Mouse (Mus musculus) hindbrain, embryonic 16.5 days (tissue): ENCODE measurements at regions not wholly inside any gene's neighbourhood (a gene's known extent, or its start where the extent isn't known, plus 50 kb on each side); places are given as distances from the start of the nearest gene placed in this dataset.

Experiments used
- ATAC-seq: fragments of 200-750 bp; cut with Nextera tagmentation; 2 replicates; pipeline ENCODE4 v1.8.0; 2017; ENCODE audit warnings: moderate TSS enrichment, moderate library complexity
- H3K27ac ChIP-seq: fragments of 300-500 bp; sonication (generic); 2 replicates; pipeline ENCODE4 v1.5.1; 2014; ENCODE audit warnings: low read depth, mild to moderate bottlenecking, control low read depth, low read length, moderate library complexity
- H3K27me3 ChIP-seq: fragments of 300-500 bp; sonication (generic); replicated peaks from 2 replicates; pipeline ENCODE4 v1.6.1; 2014; ENCODE audit warnings: low read length; ENCODE audit not compliant: control insufficient read depth, insufficient read depth
- H3K36me3 ChIP-seq: fragments of 300-500 bp; sonication (generic); 2 replicates; pipeline ENCODE4 v1.6.1; 2014; ENCODE audit warnings: mild to moderate bottlenecking, low read length, moderate library complexity, mixed read lengths; ENCODE audit not compliant: control insufficient read depth, insufficient read depth
- H3K4me1 ChIP-seq: fragments of 300-500 bp; sonication (generic); 2 replicates; pipeline ENCODE4 v1.6.1; 2014; ENCODE audit warnings: low read depth, low read length; ENCODE audit not compliant: control insufficient read depth, insufficient read depth
- H3K4me2 ChIP-seq: fragments of 300-500 bp; sonication (generic); 2 replicates; pipeline ENCODE4 v1.6.1; 2014; ENCODE audit warnings: mild to moderate bottlenecking, low read length, control low read depth, moderate library complexity
- H3K4me3 ChIP-seq: fragments of 300-500 bp; sonication (generic); 2 replicates; pipeline ENCODE4 v1.5.1; 2014; ENCODE audit warnings: mild to moderate bottlenecking, low read length, control low read depth, moderate library complexity
- H3K9ac ChIP-seq: fragments of 300-500 bp; sonication (generic); 2 replicates; pipeline ENCODE4 v1.6.1; 2014; ENCODE audit warnings: low read depth, mild to moderate bottlenecking, control low read depth, low read length, moderate library complexity
- H3K9me3 ChIP-seq: fragments of 300-500 bp; sonication (generic); 2 replicates; pipeline ENCODE4 v1.6.1; 2014; ENCODE audit warnings: mild to moderate bottlenecking, low read length, moderate library complexity; ENCODE audit not compliant: control insufficient read depth
- WGBS: fragments of 180-500 bp; shearing (Covaris S2); extraction: QIAGEN DNeasy Blood & Tissue Kit; methylation state at CpG from one replicate; pipeline ENCODE4 v1.1.7; 2014; 5-methylcytosine and 5-hydroxymethylcytosine counted together

DNA sequence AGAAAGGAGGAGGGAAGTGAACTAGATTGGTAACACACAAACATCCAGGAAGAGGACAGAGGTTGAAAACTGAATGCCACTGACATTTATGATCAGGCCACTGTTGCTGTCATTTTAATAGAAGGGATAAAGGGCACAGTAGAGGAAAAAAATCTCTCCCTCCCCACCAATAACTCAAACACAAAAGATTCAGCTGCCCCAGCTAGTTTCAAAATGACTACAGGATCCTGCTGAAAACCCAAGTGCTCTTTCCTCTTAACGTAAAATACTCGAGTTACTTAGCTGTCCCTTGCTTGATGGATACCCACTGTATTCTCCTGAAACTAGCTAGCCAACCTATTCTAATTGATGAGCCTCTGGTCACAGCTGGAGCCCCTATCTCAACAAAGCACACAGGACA lies 211.7 kb downstream of the Rps29 start:
- no peaks in the 10 kb centered on the region for H3K36me3 ChIP-seq
- H3K27ac ChIP-seq: no peak overlapping the region
- H3K27me3 ChIP-seq: no peaks in the 10 kb centered on the region
- no peak overlapping the region for H3K4me2 ChIP-seq
- no peak overlapping the region for H3K9ac ChIP-seq
- no peak for ATAC-seq
- H3K9me3 ChIP-seq: no peaks in the 10 kb centered on the region
- H3K4me3 ChIP-seq: no peak overlapping the region
- 62% methylated on average over 2 of the region's 2 CpGs for WGBS
- no peaks in the 10 kb centered on the region for H3K4me1 ChIP-seq

DNA sequence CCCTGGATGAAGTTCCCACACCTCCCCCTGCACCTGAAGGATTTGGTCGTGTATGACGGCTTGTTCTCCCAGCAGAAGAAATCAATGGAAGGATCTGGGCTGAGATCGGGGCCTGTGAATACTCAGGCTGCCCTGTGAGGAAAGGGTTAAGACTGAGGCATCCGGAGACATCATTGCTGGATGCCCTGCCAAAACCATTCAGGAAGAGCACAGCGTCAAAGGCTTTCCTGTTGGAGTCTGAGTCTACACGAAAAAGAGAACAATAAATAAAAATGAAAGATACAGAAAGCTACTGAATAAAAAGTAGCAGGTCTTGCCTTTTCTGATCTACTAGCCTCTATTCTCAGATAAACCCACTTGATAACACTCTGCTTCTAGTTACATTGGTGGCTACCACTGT lies 248.4 kb downstream of the Rps29 start:
- 37% methylated on average over 6 of the region's 6 CpGs for WGBS

DNA sequence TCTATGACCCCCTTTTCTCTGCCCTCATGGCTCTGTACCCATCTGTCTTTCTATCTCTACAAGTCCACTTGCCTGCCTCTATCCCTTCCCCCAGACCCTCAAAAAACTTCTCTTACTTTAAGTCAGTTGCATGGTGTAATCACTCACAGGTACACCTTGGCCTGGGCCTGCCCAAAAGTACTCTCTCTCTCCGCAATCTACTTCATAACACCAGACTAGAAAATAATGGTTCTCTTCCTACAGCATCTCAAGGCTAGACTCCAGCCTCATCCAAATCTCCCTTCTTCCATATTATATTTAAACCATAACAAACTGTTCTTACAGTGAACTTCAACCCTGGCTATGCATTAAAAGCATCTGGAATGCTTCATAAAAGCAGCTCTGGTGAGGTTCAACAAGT lies 254.2 kb downstream of the Rps29 start:
- H3K4me1 ChIP-seq: no peaks in the 10 kb centered on the region
- H3K4me2 ChIP-seq: no peak overlapping the region
- H3K36me3 ChIP-seq: no peaks in the 10 kb centered on the region
- H3K27me3 ChIP-seq: no peaks in the 10 kb centered on the region
- no peak overlapping the region for H3K4me3 ChIP-seq
- no peak overlapping the region for H3K27ac ChIP-seq
- no peaks in the 10 kb centered on the region for H3K9me3 ChIP-seq
- ATAC-seq: no peak
- 97% methylated on average over 1 of the region's 1 CpGs for WGBS
- H3K9ac ChIP-seq: no peak overlapping the region

More for the DNA sequence above, 248.4 kb downstream of the Rps29 start:
- Histone ChIP-seq H3K4me2 (no peak overlapping the region), H3K4me1 (no peaks in the 10 kb centered on the region), H3K4me3 (no peak overlapping the region), H3K27ac (no peak overlapping the region), H3K9me3 (no peaks in the 10 kb centered on the region), H3K36me3 (no peaks in the 10 kb centered on the region), H3K27me3 (no peaks in the 10 kb centered on the region), H3K9ac (no peak overlapping the region)
- no peak for ATAC-seq

DNA sequence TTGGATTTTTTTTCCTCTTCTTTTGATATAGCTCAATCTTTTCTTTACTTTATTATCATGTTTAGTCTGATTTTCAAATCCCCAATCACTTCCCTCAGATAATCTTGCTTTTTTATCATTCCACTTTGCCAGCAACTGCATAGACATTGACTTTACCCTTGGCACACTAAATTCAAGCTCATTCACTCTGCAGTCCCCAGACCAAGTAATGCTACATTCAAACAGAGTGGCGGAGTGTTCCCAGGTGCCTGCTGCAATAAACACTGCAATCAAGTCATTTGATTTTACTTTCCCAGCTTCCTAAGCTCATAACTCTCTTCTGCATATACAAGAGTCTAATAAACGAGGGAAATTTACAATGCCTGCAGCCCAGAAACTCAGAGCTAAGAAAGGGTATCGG lies 269.8 kb downstream of the Rps29 start:
- ATAC-seq: no peak
- Histone ChIP-seq H3K9me3 (no peaks in the 10 kb centered on the region), H3K9ac (no peak overlapping the region), H3K4me1 (no peaks in the 10 kb centered on the region), H3K36me3 (no peaks in the 10 kb centered on the region), H3K4me3 (no peak overlapping the region), H3K4me2 (no peak overlapping the region), H3K27ac (no peak overlapping the region), H3K27me3 (no peaks in the 10 kb centered on the region)
- 77% methylated on average over 3 of the region's 3 CpGs for WGBS

DNA sequence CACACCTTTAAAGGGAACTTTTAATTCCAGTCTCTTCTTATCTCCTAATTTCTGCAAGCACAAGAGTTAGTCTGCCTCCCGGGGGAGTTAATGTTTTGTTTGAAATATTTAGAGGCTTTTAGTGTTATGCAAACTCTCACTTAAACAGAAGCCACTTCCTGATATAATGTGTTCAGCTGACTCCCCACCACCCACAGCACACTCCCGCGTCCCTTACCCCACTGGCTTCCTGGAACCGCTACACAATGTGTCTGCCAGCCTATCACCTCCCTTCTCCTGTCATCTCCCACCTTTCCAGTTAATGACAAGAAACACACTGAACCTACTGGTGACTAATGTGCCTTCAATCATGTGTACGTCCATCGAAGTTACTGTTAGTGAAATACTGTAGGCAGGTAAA lies 276.5 kb downstream of the Rps29 start:
- Histone ChIP-seq H3K36me3 (no peaks in the 10 kb centered on the region), H3K4me2 (no peak overlapping the region), H3K27ac (no peak overlapping the region), H3K4me3 (no peak overlapping the region), H3K9me3 (no peaks in the 10 kb centered on the region), H3K9ac (no peak overlapping the region), H3K4me1 (no peaks in the 10 kb centered on the region), H3K27me3 (no peaks in the 10 kb centered on the region)
- ATAC-seq: no peak
- WGBS: 82% methylated on average over 6 of the region's 6 CpGs

DNA sequence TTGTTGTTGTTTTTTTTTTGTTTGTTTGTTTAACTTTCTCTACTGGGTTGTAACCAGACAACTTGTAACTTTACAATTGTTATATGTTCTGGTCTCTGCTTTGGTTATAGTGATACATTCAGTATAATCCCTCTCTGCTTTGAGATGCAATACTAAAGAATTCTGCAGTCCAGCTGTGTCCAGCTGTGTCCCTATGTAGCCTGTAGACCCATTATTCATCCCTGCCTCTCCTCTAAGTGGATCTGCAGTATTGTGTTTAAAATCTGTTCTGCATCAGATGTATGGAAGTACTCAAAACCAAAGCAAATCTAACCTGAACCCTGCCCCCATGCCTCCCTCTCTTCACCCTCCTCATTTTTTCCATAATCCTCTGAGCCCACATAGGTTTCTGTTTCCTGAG lies 279.6 kb downstream of the Rps29 start:
- ATAC-seq: no peak
- Histone ChIP-seq H3K9ac (no peak overlapping the region), H3K9me3 (no peaks in the 10 kb centered on the region), H3K4me3 (no peak overlapping the region), H3K27me3 (no peaks in the 10 kb centered on the region), H3K36me3 (no peaks in the 10 kb centered on the region), H3K4me1 (no peaks in the 10 kb centered on the region), H3K27ac (no peak overlapping the region), H3K4me2 (no peak overlapping the region)

DNA sequence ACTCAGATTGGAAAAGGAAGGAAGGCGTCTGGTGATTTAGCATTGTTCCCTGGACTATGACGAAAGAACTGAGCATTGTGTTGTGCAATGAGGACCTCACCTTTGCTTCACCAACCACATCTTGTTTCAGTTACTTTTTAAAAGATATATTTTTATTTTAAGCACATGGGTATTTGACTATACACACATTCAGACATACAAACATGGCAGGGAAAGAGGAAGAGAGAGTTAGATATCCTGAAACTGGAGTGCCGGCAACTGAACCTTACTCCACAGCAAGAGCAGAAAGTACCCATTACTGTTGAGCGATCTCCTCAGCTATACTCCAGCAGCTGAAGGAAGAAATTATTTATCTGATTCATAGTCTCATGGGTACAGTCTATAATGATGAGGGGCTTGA lies 287.7 kb downstream of the Rps29 start:
- Histone ChIP-seq H3K27me3 (no peaks in the 10 kb centered on the region), H3K4me1 (no peaks in the 10 kb centered on the region), H3K36me3 (no peaks in the 10 kb centered on the region), H3K9ac (no peak overlapping the region), H3K4me3 (no peak overlapping the region), H3K27ac (no peak overlapping the region), H3K9me3 (no peaks in the 10 kb centered on the region), H3K4me2 (no peak overlapping the region)
- ATAC-seq: no peak
- 92% methylated on average over 4 of the region's 4 CpGs for WGBS

DNA sequence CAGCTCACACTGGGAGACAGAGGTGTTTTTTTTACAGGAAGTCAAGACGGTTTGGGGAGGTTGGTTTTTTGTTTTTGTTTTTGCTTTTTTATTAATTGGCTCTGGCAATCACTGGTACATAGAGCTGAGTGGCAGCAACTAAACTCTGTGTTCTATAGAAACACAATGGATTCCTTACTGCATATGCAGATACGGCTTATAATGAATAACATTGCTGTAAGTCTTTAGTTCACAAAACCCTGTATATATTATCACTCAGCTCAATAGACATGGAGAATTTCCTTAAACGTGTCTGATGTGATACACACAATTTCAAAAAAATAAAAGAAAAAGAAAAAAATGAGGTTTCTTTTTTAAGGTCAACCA lies 296.0 kb downstream of the Rps29 start:
- Histone ChIP-seq H3K36me3 (no peaks in the 10 kb centered on the region), H3K4me3 (no peak overlapping the region), H3K9me3 (no peaks in the 10 kb centered on the region), H3K9ac (no peak overlapping the region), H3K27me3 (no peaks in the 10 kb centered on the region), H3K4me1 (no peaks in the 10 kb centered on the region), H3K4me2 (no peak overlapping the region), H3K27ac (no peak overlapping the region)
- 70% methylated on average over 3 of the region's 3 CpGs for WGBS
- 0 out of 2 replicates have a peak, but pooled peaks have one; percentile 14 for ATAC-seq

DNA sequence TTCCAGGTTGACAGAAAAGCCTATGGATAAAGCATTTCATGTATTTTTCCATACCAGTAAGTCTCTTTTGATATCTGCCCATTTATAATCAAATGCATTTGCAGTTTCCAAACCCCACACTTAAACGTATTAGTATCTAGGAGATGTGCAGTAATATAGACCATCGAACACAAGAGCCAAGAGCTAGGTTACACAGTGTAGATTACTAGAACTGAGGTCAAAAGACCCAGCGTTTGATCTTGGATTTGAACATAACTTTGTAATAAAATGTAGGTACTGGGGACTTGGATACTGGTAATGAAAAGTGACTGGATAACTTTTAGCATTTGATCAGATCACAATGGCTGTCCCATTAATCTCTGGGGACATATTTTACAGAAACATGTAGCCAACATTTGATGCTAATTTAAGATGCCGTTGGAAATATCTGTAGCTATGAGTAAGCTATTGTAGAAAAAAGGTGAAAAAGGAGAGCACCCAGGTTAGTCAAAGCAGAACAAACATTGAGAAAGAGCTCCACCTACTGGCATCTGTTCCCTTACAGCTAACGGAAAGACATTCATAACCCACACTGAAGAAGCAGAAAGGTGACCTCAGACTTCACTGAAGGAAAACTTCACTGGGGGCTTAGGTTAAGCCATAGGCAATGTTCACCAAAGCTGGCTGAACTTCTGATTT lies 296.5 kb downstream of the Rps29 start:
- Histone ChIP-seq H3K4me3 (no peak overlapping the region), H3K4me1 (no peaks in the 10 kb centered on the region), H3K36me3 (no peaks in the 10 kb centered on the region), H3K27ac (no peak overlapping the region), H3K4me2 (no peak overlapping the region), H3K27me3 (no peaks in the 10 kb centered on the region), H3K9ac (no peak overlapping the region), H3K9me3 (no peaks in the 10 kb centered on the region)
- WGBS: 45% methylated on average over 5 of the region's 5 CpGs
- ATAC-seq: peak; percentile 83

DNA sequence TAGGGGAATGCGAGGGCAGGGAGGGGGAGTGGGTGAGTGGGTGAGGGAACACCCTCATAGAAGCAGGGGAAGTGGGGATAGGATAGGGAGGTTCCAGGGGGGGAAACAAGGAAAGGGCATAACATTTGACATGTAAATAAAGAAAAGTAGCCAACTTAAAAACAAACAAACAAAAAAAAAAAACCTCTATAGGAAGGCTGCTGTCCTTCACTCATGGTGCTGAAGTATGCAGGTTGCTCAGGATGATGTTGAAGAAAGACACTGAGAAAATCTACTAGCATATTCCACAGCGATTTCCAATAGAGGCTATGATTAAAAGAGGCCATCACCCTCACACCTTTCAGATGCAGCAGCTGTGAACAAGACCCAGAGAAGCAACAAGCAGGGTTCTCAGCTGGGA lies 298.7 kb downstream of the Rps29 start:
- no peaks in the 10 kb centered on the region for H3K9me3 ChIP-seq
- no peak overlapping the region for H3K27ac ChIP-seq
- no peak for ATAC-seq
- WGBS: 65% methylated on average over 2 of the region's 2 CpGs
- no peak overlapping the region for H3K4me3 ChIP-seq
- no peaks in the 10 kb centered on the region for H3K36me3 ChIP-seq
- no peaks in the 10 kb centered on the region for H3K4me1 ChIP-seq
- no peak overlapping the region for H3K4me2 ChIP-seq
- no peaks in the 10 kb centered on the region for H3K27me3 ChIP-seq
- no peak overlapping the region for H3K9ac ChIP-seq
